Mouse (Mus musculus): ENCODE measurements at regions not wholly inside any gene's neighbourhood (a gene's known extent, or its start where the extent isn't known, plus 50 kb on each side); places are given as distances from the start of the nearest gene placed in this dataset.

DNA sequence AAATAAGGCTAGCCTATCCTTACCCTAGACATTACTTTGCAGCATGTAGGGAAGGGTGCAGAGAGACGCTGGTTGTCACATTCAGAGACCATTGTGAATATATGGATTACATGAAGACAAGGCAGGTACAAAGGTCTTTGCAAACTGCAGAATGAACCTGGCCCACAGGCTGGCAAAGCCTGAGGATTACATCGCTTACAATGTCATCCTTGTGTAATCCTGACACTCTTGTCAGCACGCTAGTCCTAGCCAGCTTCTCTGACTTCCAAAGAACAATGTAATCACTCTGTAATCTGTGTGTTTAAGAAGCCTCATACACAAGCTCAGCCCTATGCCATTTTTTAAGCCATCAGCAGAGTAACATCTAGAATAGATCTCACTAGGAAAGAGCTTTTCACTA, 69.6 kb upstream of the Foxq1 start:
- 84% methylated on average over 3 of the region's 3 CpGs for WGBS
- Histone ChIP-seq H3K4me3 (no peak overlapping the region), H3K9ac (ENCODE audit: low read depth, low read length) (no peak overlapping the region), H3K27me3 (ENCODE audit: control insufficient read depth, insufficient read depth, low read length) (no peaks in the 10 kb centered on the region), H3K79me2 (replicated peaks; ENCODE audit: control insufficient read depth, insufficient read depth, low read length) (no peaks in the 10 kb centered on the region), H3K27ac (no peak overlapping the region), H3K36me3 (ENCODE audit: control insufficient read depth, insufficient read depth, low read length) (no peaks in the 10 kb centered on the region), H3K4me1 (ENCODE audit: control insufficient read depth, insufficient read depth, low read length) (no peaks in the 10 kb centered on the region)
- intact Hi-C loops (cut with DNase I) = no loop called here
- TF ChIP-seq EP300 (IDR thresholded peaks at IDR 0.05; ENCODE audit: insufficient read depth, low read depth, low read length) = no peak
- no peak for TF ChIP-seq POLR2A (IDR thresholded peaks at IDR 0.05; ENCODE audit: insufficient read depth, low read depth, low read length)
- no peak for TF ChIP-seq CTCF (IDR thresholded peaks at IDR 0.05)
- no peak for DNase-seq

DNA sequence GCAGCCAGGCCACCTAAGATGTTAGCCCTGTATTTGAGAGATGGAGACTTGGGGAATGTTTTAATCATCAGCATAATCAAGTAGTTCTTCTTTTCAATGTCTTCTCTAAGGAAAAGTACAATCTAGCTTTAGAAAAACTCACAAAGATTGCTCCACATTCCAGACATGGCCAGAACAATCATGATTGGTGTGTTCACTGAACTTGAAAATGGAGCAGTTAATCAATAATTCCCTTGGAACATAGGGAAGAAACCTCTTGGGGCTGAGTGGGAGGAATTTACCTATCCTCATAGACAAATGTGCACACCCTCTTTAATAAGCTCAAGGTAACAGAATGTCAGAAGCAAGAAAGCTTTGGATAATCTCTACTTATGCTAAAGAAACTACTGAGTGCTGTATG, 67.7 kb upstream of the Foxq1 start:
- intact Hi-C loops (cut with DNase I) = no loop called here

DNA sequence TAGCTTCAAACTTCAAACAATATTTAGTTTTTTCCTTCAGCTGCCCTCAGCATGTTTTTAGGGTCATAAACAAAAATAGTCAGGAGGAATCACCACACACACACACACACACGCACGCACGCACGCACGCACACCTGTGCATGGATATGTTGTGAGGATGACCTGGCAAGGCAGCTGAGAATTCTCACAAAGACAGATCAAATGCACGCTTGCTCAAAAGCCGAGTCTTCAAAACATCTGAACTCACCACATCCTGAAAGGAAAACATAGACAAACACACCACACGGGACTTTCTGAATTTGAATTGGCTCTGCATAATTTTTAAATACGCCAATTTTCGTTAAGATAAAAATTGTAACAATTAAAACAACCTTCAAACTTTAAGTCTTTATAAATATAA, 52.7 kb upstream of the Foxq1 start:
- Histone ChIP-seq H3K4me1 (ENCODE audit: control insufficient read depth, insufficient read depth, low read length) (no peaks in the 10 kb centered on the region), H3K27ac (no peak overlapping the region), H3K4me3 (no peak overlapping the region), H3K9ac (ENCODE audit: low read depth, low read length) (no peak overlapping the region), H3K27me3 (ENCODE audit: control insufficient read depth, insufficient read depth, low read length) (no peaks in the 10 kb centered on the region), H3K79me2 (replicated peaks; ENCODE audit: control insufficient read depth, insufficient read depth, low read length) (no peaks in the 10 kb centered on the region), H3K36me3 (ENCODE audit: control insufficient read depth, insufficient read depth, low read length) (no peaks in the 10 kb centered on the region)
- 83% methylated on average over 10 of the region's 10 CpGs for WGBS
- TF ChIP-seq CTCF (IDR thresholded peaks at IDR 0.05) (no peak), EP300 (IDR thresholded peaks at IDR 0.05; ENCODE audit: insufficient read depth, low read depth, low read length) (no peak), POLR2A (IDR thresholded peaks at IDR 0.05; ENCODE audit: insufficient read depth, low read depth, low read length) (no peak)
- intact Hi-C loops (cut with DNase I) = no loop called here
- no peak for DNase-seq

More for the DNA sequence above, 67.7 kb upstream of the Foxq1 start:
- H3K9ac ChIP-seq (ENCODE audit: low read depth, low read length) = no peak overlapping the region
- H3K36me3 ChIP-seq (ENCODE audit: control insufficient read depth, insufficient read depth, low read length) = no peaks in the 10 kb centered on the region
- H3K79me2 ChIP-seq (replicated peaks; ENCODE audit: control insufficient read depth, insufficient read depth, low read length) = no peaks in the 10 kb centered on the region
- no peak overlapping the region for H3K27ac ChIP-seq
- H3K4me3 ChIP-seq = no peak overlapping the region
- 0 out of 2 replicates have a peak, but pooled peaks cover 2% of the 10 kb centered on the region for H3K27me3 ChIP-seq (ENCODE audit: control insufficient read depth, insufficient read depth, low read length)
- no peaks in the 10 kb centered on the region for H3K4me1 ChIP-seq (ENCODE audit: control insufficient read depth, insufficient read depth, low read length)
- no peak for DNase-seq
- no peak for TF ChIP-seq POLR2A (IDR thresholded peaks at IDR 0.05; ENCODE audit: insufficient read depth, low read depth, low read length)
- TF ChIP-seq CTCF (IDR thresholded peaks at IDR 0.05) = no peak

DNA sequence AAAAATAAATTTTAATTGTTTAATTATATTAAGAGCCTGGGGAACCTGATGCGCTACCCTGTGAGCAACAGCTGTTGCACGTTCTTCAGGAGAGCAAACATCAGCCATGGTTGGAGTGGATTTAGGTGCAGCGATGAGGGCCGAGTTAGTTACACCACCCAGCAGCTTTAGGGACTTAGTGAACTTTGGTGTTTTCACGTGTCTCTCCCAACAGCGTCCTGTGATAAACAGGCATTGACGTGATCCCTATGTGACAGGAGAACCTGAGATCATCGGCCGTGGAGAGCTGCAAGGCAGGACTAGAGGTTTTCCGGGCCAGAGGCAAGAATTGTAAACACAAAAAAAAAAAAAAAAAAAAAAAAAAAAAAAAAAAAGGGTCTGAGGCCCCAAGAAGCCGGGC, 52.1 kb upstream of the Foxq1 start:
- TF ChIP-seq CTCF (IDR thresholded peaks at IDR 0.05) (no peak), POLR2A (IDR thresholded peaks at IDR 0.05; ENCODE audit: insufficient read depth, low read depth, low read length) (no peak), EP300 (IDR thresholded peaks at IDR 0.05; ENCODE audit: insufficient read depth, low read depth, low read length) (no peak)
- no peak overlapping the region for H3K4me3 ChIP-seq

DNA sequence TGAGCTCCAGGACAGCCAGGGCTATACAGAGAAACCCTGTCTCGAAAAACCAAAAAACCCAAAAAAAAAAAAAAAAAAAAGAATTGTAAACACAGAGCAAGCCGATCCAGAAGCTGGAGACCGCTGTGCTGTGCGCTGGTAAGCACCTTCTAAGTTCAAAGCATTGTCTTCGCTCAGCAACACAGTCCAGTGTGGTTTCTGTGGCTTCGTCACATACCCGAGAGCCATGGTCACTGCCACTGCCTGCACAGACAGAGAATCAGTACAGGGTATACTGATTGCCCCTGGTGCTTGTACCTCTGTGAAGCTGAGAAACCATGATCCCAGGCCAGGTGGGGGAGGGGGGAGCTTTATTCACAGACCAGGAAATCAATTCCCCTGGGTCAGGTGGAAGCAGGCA, 51.6 kb upstream of the Foxq1 start:
- H3K79me2 ChIP-seq (replicated peaks; ENCODE audit: control insufficient read depth, insufficient read depth, low read length) = no peaks in the 10 kb centered on the region
- TF ChIP-seq POLR2A (IDR thresholded peaks at IDR 0.05; ENCODE audit: insufficient read depth, low read depth, low read length) (no peak), CTCF (IDR thresholded peaks at IDR 0.05) (no peak), EP300 (IDR thresholded peaks at IDR 0.05; ENCODE audit: insufficient read depth, low read depth, low read length) (no peak)
- no peaks in the 10 kb centered on the region for H3K27me3 ChIP-seq (ENCODE audit: control insufficient read depth, insufficient read depth, low read length)
- H3K27ac ChIP-seq = no peak overlapping the region
- DNase-seq = no peak
- no peaks in the 10 kb centered on the region for H3K36me3 ChIP-seq (ENCODE audit: control insufficient read depth, insufficient read depth, low read length)
- H3K4me3 ChIP-seq = no peak overlapping the region
- intact Hi-C loops (cut with DNase I) = no loop called here
- H3K9ac ChIP-seq (ENCODE audit: low read depth, low read length) = no peak overlapping the region
- H3K4me1 ChIP-seq (ENCODE audit: control insufficient read depth, insufficient read depth, low read length) = no peaks in the 10 kb centered on the region
- WGBS = 82% methylated on average over 6 of the region's 7 CpGs

More for the DNA sequence above, 52.1 kb upstream of the Foxq1 start:
- Histone ChIP-seq H3K36me3 (ENCODE audit: control insufficient read depth, insufficient read depth, low read length) (no peaks in the 10 kb centered on the region), H3K9ac (ENCODE audit: low read depth, low read length) (no peak overlapping the region), H3K79me2 (replicated peaks; ENCODE audit: control insufficient read depth, insufficient read depth, low read length) (no peaks in the 10 kb centered on the region), H3K27me3 (ENCODE audit: control insufficient read depth, insufficient read depth, low read length) (no peaks in the 10 kb centered on the region), H3K4me1 (ENCODE audit: control insufficient read depth, insufficient read depth, low read length) (no peaks in the 10 kb centered on the region), H3K27ac (no peak overlapping the region)
- no peak for DNase-seq
- intact Hi-C loops (cut with DNase I) = no loop called here
- WGBS = 84% methylated on average over 11 of the region's 11 CpGs

DNA sequence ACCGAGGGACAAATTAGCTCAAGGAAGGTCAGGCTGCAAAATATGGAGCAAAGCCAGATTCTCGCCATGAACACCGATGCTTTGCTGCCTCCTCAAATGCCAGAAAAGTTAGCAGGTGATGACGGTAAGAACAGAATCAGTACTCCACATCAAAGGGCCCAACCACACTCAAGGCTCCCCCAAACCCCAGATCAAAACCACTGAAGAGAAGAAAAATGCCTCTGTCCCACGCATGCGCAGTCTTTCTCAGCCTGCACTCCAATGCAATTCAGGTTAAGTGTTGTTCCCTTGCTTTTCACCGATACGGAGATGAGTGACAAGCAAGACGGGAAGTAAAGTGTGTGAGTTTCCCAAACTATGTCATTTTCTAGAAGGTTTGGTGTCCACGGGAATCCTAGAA, 50.5 kb upstream of the Foxq1 start:
- intact Hi-C loops (cut with DNase I) = no loop called here
- DNase-seq = no peak
- Histone ChIP-seq H3K27me3 (ENCODE audit: control insufficient read depth, insufficient read depth, low read length) (no peaks in the 10 kb centered on the region), H3K9ac (ENCODE audit: low read depth, low read length) (no peak overlapping the region), H3K36me3 (ENCODE audit: control insufficient read depth, insufficient read depth, low read length) (no peaks in the 10 kb centered on the region), H3K4me1 (ENCODE audit: control insufficient read depth, insufficient read depth, low read length) (no peaks in the 10 kb centered on the region), H3K4me3 (no peak overlapping the region), H3K79me2 (replicated peaks; ENCODE audit: control insufficient read depth, insufficient read depth, low read length) (no peaks in the 10 kb centered on the region), H3K27ac (no peak overlapping the region)
- 68% methylated on average over 10 of the region's 10 CpGs for WGBS
- TF ChIP-seq EP300 (IDR thresholded peaks at IDR 0.05; ENCODE audit: insufficient read depth, low read depth, low read length) (no peak), POLR2A (IDR thresholded peaks at IDR 0.05; ENCODE audit: insufficient read depth, low read depth, low read length) (no peak), CTCF (IDR thresholded peaks at IDR 0.05) (no peak)

All from heart, adult 2 months (tissue).